Mouse (Mus musculus) left cerebral cortex, adult 2 months (tissue): ENCODE data around the gene Rbfox1. TPM values are rescaled to one million over a fixed set of nuclear protein-coding genes. Genes with fewer than 3 reads are reported as not detected.

Source experiments
- DNase-seq, 2 experiments: peaks; one replicate each; pipeline ENCODE4 v3.0.0; 2021 to 2022; ENCODE audit warnings: low spot score in 2 of 2, mixed read lengths in 1 of 2; ENCODE audit errors: extremely low spot score in 1 of 2
- H3K27ac ChIP-seq: fragments of 200-600 bp; 2 replicates; pipeline ENCODE4 v1.8.1; 2022
- H3K4me3 ChIP-seq: fragments of 200-600 bp; 2 replicates; pipeline ENCODE4 v1.8.1; 2022
- CTCF ChIP-seq: fragments of 200-600 bp; IDR thresholded peaks from 2 replicates; pipeline ENCODE4 v1.8.1; 2022; ENCODE audit warnings: antibody characterized with exemption, mild to moderate bottlenecking, moderate library complexity
- intact Hi-C: fragments of 180-260 bp; cut with DNase I; formaldehyde crosslinking; loops from one replicate; pipeline ENCODE4 v1.15.1; 2025
- total RNA-seq, 2 experiments: library from RNA; stranded (reverse); gene quantifications; 2 replicates each; pipeline ENCODE4 v1.2.3; 2021

Rbfox1 gene
- total RNA-seq, 2 experiments from 2014 or later, result 330 to 336 TPM

DNA sequence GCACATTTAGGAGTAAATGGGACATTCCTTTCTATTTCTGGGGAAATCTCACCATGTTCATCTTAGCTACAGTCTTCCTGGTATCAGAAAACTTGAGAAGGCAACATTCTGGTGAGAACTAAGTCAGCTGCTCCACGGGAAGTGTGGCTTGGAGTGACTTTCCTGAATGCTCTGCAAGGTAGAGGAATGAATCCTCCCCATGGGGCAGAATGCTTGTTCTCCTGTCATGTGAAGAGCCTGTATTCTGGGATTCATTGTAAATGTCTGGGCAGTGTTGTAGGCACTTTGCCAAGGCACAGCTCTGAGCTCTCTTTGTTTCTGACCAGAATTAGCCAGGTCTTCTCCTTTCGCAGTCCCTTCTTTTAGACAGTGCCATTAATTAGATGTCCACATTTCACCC is 1211.9 kb downstream of the Rbfox1 start:
- no peak for TF ChIP-seq CTCF
- DNase-seq, result no peak
- Histone ChIP-seq H3K27ac (no peak overlapping the region), H3K4me3 (no peak overlapping the region)
- intact Hi-C loops, result no loop called here

DNA sequence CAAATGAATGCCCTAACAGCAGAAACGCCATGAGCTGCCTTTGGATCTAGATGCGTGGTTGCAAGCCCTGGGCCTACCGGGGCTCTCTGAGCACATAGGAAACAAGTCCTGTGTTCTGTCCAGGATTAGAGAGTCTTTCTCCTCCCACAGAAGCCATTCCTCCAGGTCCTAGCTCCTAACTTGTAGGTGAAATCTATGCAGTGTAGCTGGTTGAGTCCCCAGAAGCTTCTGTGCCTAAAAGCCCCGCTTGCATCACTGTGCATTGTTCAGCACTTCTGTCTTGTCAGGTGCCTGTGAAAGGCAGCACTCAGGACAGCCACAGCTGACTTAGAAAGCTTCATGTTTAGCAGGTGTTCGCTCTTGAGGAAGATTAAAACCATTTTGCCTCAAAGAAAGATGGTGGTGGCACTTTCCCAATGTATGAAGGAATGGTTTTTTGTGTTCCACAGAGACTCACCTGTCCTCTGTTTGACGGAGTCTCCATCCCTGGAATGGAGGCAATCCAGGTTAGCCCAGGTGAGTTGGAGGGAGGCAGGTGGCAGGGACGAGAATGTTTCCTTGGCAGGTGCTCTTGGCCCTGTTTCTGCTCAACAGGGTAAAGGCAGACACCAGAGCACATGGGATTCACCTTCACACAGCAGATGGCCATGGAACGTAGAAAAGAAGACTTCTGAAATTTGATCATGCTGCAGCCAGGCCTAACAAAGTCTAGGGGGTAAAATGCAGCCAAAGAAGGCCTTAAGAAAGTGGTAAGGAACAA is 1213.0 kb downstream of the Rbfox1 start:
- no peak for TF ChIP-seq CTCF
- no peak overlapping the region for H3K4me3 ChIP-seq
- H3K27ac ChIP-seq, result no peak overlapping the region
- intact Hi-C loops, result no loop called here
- DNase-seq, result no peak

DNA sequence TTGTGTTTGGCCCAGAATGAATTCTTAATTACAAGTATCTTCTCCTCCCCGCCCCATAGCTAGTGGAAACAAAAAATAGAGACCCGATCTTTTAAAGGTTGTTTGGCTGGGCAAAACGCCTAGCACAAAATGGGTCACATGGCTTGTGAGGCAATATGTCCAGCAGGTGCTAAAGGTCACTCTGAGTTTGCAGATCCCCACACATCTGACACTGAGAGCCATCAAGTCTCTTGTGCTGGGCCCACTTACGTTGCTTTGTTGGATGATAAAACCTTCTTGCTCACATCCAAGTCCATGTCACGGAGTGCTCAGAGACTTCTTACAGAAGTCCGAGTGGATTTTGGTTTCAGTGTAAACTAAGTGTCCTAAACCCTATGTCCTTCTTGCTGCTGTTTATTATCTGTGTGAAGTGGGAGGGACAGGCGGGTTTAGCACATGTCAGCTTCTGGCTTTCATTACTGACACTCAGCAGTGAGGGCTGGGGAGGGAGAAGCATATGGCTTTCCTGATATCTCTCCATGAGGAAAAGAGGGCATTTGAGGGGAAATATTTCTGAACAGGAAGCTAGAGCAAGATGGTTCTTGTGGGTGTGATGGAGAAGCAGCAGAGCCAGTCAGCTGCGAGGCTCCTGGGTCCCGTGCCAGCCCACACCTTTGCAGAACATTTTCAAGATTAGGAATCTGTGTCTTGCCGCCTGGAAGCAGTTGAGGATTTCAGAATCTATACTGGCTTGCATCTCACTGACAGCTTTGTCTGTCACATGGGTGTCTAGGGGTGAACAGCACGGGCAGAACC is 1214.5 kb downstream of the Rbfox1 start:
- Histone ChIP-seq H3K27ac (peak overlapping the region; percentile 8; the same call in 1 of the 2 replicates), H3K4me3 (no peak overlapping the region)
- intact Hi-C loops, result no loop called here
- TF ChIP-seq CTCF, result no peak
- DNase-seq, result peak; percentile 61 to 66

DNA sequence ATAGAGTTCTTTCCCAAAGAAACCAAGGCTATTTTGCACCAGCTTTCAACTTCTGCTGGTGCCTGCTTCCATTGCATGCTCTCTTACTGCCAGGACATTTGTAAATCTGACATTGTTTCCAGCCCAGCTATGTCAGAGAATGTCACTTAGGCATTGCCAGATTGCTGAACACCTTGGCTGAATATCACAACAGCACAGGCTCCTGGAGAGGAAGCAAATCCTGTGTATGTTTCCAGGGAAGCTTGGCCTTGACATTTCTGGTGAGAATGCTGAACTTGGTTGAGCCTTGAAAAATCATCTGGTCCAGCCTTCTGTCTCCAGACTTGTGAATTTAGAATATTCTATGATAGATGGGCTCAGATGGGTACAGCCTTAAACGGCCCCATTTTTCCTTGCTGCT is 1217.3 kb downstream of the Rbfox1 start:
- no peak overlapping the region for H3K27ac ChIP-seq
- intact Hi-C loops, result no loop called here
- H3K4me3 ChIP-seq, result no peak overlapping the region
- no peak for TF ChIP-seq CTCF
- no peak for DNase-seq

DNA sequence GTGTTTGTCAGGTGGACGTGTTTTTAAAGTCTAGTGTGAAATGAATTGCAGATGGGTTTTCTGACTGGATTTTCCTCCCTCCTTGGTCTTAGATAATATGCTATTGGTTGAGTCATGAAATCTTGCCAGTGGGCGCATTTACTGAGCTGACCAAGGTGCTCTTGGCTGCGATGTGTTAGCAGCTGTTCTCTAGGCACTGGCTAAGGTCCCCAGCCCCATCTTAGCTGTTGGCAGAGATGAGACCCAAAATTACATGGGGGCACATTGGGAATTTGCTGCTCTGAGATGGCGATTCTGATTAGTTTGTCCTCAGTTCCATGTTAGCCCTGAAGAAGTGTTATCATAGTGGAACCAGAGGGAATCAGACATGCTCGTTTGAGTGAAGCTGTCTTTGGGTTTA is 1218.1 kb downstream of the Rbfox1 start:
- H3K27ac ChIP-seq, result no peak overlapping the region
- no peak for DNase-seq
- intact Hi-C loops, result no loop called here
- no peak overlapping the region for H3K4me3 ChIP-seq
- no peak for TF ChIP-seq CTCF

DNA sequence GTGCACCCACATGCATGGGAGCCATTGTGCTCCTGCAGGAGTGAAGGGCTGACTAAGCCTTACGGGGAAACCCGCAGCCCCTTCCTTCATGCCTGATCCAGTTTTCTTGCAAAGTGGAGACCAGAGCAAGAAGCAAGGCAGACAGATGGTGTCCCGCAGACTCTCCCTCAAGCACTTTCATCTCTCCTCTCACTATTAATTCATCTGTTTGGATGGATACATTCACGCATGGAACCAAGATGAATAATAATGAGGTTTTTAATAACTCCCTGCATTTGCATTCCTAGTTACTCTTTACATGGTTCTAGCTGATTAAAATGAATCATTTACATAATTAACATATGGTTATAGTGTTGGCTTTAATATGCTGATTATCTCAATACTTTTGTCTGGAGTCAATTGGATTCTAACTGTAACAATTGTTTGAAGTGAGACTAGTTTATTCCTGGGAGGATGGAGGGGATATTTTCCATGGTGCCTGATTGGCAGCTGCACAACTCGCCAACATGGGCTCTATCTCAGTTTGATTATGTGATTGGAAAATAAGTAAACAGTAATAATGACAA is 1221.4 kb downstream of the Rbfox1 start:
- TF ChIP-seq CTCF, result no peak
- intact Hi-C loops, result no loop called here
- H3K27ac ChIP-seq, result no peak overlapping the region
- H3K4me3 ChIP-seq, result no peak overlapping the region
- DNase-seq, result no peak

DNA sequence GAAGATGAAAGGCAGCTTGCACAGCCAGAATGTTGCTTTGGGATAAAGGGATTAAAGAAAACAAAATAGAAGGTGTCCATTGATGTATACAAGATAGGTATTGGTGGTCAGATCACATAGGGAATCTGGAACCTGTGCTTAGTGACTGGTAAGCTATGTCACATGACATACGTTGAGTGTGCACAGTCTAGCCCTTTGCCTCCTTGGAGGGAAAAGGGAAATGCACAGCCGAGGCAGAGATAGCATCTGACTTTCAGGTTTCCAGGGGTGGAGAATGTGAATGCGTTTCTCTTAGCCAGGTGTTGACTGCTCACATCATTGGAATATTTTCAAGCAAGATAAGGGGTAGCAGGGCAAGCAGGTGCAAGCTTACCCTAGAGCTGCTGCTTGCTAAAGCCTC is 1230.8 kb downstream of the Rbfox1 start:
- no peak for DNase-seq
- intact Hi-C loops, result no loop called here
- H3K27ac ChIP-seq, result no peak overlapping the region
- H3K4me3 ChIP-seq, result no peak overlapping the region
- no peak for TF ChIP-seq CTCF

DNA sequence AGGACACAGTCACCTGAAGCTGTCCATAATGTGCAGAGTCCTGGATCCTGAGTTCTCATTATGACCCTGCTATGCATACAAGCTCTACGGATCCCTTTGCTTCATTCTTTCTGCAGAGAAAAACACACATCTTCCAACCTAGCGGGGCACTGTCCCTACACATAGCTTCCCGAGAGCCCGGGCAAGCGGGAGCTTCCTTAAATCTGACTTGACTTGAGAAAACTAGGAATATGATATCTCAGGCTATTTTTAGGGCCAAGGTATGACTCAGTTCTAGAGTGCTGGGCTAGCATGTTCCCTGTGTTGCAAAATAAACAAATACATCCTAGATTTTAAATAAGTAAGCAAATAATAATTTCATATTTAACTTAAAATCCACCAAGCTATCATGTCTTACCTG is 1244.4 kb downstream of the Rbfox1 start:
- Histone ChIP-seq H3K27ac (peak overlapping the region; percentile 24; the same call in 1 of the 2 replicates), H3K4me3 (no peak overlapping the region)
- intact Hi-C loops, result no loop called here
- DNase-seq, result no peak
- TF ChIP-seq CTCF, result no peak

DNA sequence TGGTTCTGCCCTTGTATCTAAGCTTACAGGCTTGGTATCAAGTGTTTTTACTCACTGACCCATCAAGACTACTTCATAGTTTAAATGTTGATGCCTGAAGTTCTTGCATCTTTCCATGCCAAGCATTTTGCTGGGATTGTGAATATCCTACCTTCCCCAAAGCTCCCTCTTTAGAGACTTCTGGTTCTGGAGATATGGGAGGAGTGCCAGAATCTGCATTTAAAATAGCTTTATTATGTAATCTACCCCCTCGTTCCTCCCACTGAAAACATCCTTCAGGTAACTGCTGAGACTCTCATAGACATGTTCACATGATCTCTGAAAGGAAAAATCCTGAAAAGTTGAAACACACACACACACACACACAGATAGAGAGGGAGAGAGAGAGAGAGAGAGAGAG is 1247.3 kb downstream of the Rbfox1 start:
- no peak overlapping the region for H3K4me3 ChIP-seq
- intact Hi-C loops, result no loop called here
- DNase-seq, result no peak
- no peak for TF ChIP-seq CTCF
- no peak overlapping the region for H3K27ac ChIP-seq

DNA sequence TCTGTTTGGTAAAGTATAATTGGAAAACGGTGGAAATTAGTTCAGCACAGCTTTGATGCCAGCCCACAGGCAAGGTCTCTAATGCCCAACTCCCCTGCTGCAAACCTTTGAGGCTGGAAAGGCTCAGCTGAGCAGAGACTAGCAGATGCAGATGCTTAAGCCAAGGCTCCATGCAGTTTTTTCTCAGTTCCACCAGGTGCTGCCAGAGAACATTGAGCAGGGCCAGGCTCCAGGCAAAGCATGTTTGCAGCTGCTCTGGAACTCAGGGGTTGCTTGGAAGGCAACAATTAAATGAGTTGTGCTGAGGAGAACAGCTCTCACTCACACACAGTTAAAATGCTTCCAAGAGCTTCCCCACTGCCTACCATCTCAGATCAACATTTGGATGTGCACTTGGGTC is 1251.8 kb downstream of the Rbfox1 start:
- DNase-seq, result peak in 1 of 2 experiments; percentile 41
- Histone ChIP-seq H3K4me3 (no peak overlapping the region), H3K27ac (no peak overlapping the region)
- TF ChIP-seq CTCF, result peak; percentile 65
- intact Hi-C loops, result no loop called here

DNA sequence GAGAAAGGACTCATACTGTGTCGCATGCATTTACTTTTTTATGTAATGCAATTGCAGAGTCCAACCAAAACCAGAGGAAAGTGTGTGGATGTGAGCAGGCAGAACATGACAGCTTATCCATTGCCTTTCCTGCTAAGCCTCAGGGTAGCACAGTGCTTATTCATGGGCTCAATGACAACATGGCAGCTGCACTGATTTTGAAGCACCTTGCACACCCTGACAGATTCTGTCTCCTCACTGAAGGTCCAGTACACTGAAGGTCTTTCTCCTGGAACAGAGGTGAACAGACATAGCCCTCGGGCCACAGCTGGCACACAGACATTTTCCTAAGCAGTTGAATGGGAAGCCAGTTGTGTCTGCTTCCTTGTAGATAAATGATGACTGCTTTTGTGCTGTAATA is 1254.3 kb downstream of the Rbfox1 start:
- intact Hi-C loops, result no loop called here
- TF ChIP-seq CTCF, result no peak
- H3K4me3 ChIP-seq, result no peak overlapping the region
- DNase-seq, result no peak
- no peak overlapping the region for H3K27ac ChIP-seq

DNA sequence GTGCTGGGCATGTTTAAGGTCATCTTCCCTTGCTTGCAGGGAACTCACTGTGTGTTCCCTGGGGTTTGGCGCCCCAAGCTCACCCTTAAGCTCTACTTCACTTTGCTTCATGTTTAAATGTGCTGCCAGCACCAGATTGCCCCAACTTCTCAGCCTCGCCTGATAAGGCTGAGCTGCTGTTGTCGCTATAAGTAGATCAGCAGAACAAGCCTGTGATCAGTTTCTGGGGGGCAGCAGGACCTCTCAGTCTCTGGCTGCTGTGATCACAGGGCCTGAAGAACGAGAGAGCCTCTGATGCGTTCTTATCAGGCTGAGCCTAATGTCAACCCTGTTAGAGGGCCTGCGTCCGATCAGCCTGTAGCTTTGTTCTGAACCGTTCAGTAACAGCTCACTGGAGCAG is 1255.8 kb downstream of the Rbfox1 start:
- TF ChIP-seq CTCF, result no peak
- no peak for DNase-seq
- Histone ChIP-seq H3K27ac (peak overlapping the region; percentile 32), H3K4me3 (no peak overlapping the region)
- intact Hi-C loops, result no loop called here
